Mouse (Mus musculus) forebrain, embryonic 15.5 days (tissue): Measurements from ENCODE around the gene Nipal3. TPM values are rescaled to one million over a fixed set of nuclear protein-coding genes. Genes with fewer than 3 reads are reported as not detected.

Experiments used
- ATAC-seq: fragments of 200-750 bp; cut with Nextera tagmentation; replicated peaks from 2 replicates; pipeline ENCODE4 v1.8.0; 2017; ENCODE audit warnings: mild to moderate bottlenecking, moderate TSS enrichment, moderate library complexity
- H3K27ac ChIP-seq: fragments of 300-500 bp; sonication (generic); replicated peaks from 2 replicates; pipeline ENCODE4 v1.5.1; 2015; ENCODE audit warnings: mild to moderate bottlenecking, inconsistent platforms
- H3K27me3 ChIP-seq: fragments of 300-500 bp; sonication (generic); 2 replicates; pipeline ENCODE4 v1.6.1; 2015; ENCODE audit warnings: inconsistent platforms
- H3K36me3 ChIP-seq: fragments of 300-500 bp; sonication (generic); 2 replicates; pipeline ENCODE4 v1.6.1; 2015; ENCODE audit warnings: mild to moderate bottlenecking, inconsistent platforms
- H3K4me1 ChIP-seq: fragments of 300-500 bp; sonication (generic); 2 replicates; pipeline ENCODE4 v1.6.1; 2015; ENCODE audit warnings: inconsistent platforms
- H3K4me2 ChIP-seq: fragments of 300-500 bp; sonication (generic); replicated peaks from 2 replicates; pipeline ENCODE4 v1.6.1; 2015; ENCODE audit warnings: mild to moderate bottlenecking, inconsistent platforms
- H3K4me3 ChIP-seq: fragments of 300-500 bp; sonication (generic); 2 replicates; pipeline ENCODE4 v1.5.1; 2015; ENCODE audit warnings: mild to moderate bottlenecking, inconsistent platforms
- H3K9ac ChIP-seq: fragments of 300-500 bp; sonication (generic); replicated peaks from 2 replicates; pipeline ENCODE4 v1.6.1; 2015; ENCODE audit warnings: mild to moderate bottlenecking, inconsistent platforms
- H3K9me3 ChIP-seq: fragments of 300-500 bp; sonication (generic); 2 replicates; pipeline ENCODE4 v1.6.1; 2016; ENCODE audit warnings: inconsistent platforms
- WGBS: fragments of 180-500 bp; shearing (Covaris S2); methylation state at CpG from one replicate; pipeline ENCODE4 v1.1.7; 2015; ENCODE audit warnings: mixed read lengths; 5-methylcytosine and 5-hydroxymethylcytosine counted together
- polyA plus RNA-seq: library from polyadenylated mRNA; unstranded; fragments of >200 nt; fragmentation: Nextera tagmentation; extraction: Ambion mirVana; gene quantifications from 2 replicates; pipeline ENCODE4 v1.2.1, GENCODE M21; 2015

Nipal3 gene
- 4.3 and 6.6 TPM in 2 replicates for polyA plus RNA-seq

DNA sequence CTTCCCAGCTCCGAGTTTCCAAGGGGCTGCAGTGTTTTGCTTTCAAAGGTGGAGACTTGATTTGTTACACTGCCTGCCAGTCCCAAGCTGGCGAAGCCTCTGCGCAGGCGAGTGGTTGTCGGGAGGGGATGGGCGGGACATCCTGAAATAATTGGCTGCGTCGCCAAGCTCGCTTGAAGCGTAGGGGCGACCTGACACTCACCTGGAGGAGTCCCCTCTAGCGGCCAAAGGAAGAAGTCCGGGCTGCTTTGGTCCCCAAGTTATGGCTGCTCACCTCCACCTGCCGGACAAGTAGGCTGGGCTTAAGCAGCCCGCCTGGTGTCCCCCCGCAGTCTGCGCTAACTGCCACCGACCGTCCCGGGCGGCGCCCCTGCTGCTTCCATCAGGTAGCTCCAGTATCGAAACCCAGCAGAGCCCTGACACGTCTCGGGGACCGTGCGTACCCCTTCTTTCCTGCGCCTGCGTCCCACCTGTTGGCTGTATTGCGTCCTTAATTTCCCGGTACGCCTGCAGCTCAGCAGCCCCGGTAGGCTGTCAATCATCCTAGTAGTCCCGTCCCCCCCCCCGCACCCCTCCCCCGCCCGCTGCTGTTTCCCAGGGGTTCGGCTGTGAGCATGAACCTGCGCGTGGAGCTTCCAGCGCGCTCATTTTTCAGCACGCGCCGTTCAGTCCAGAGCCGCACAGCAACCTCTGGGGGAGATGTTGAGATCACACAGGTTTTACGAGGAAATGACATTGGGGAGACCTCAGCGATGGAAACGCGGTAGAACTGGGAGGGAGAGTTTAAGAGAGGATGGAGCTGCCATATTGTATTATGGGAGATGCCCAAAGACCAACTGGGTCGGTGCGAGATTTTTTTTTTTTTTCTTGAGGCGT is at the start of gene Nipal3, which contains the start of gene Stpg1:
TSS of gene Nipal3 (minus strand) at position 518 of the 876 bp plus-strand sequence.
TSS of gene Stpg1 (plus strand) at position 270 of the 876 bp plus-strand sequence.
- H3K36me3 ChIP-seq, result 0 out of 2 replicates have a peak, but pooled peaks cover 1% of the 10 kb centered on the region

DNA sequence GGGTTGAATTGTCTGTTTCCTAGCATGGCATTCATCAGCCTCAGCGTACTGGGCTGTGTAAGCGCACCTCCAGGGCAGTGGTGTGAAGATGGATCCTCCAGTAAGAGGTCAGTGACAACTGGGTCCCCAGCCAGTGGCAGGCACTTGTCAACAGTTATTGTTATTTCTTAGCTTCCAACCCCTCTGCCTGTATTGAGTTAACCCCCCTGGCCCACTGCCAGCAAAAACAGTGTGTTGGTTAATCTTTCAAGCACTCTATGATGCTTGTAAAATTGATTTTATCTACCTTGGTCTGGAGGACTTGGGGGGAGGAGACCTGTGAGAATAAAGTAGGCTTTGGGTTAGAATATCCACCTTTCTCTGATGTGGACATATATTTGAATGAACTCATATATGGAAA is 49.4 kb upstream of the Nipal3 start:
- Histone ChIP-seq H3K36me3 (no peaks in the 10 kb centered on the region), H3K4me1 (peaks cover 17% of the 10 kb centered on the region), H3K27me3 (no peaks in the 10 kb centered on the region), H3K27ac (no peak overlapping the region), H3K9me3 (no peaks in the 10 kb centered on the region), H3K4me2 (no peak overlapping the region), H3K9ac (no peak overlapping the region), H3K4me3 (no peak overlapping the region)
- no peak for ATAC-seq
- 93% methylated on average over 2 of the region's 2 CpGs for WGBS

More for the DNA sequence above, at the start of gene Nipal3, which contains the start of gene Stpg1:
- peak within 1 kb of the TSS; percentile 98 for H3K4me2 ChIP-seq
- peaks cover 4% of the 10 kb centered on the region; the same call in 1 of the 2 replicates for H3K27me3 ChIP-seq
- H3K9ac ChIP-seq, result peak within 1 kb of the TSS; percentile 51
- ATAC-seq, result peak; percentile 97
- peak within 1 kb of the TSS; percentile 91 for H3K4me3 ChIP-seq
- 0% methylated on average over 53 of the region's 53 CpGs for WGBS
- peaks cover 17% of the 10 kb centered on the region for H3K4me1 ChIP-seq
- no peaks in the 10 kb centered on the region for H3K9me3 ChIP-seq
- peak within 1 kb of the TSS; percentile 58 for H3K27ac ChIP-seq

DNA sequence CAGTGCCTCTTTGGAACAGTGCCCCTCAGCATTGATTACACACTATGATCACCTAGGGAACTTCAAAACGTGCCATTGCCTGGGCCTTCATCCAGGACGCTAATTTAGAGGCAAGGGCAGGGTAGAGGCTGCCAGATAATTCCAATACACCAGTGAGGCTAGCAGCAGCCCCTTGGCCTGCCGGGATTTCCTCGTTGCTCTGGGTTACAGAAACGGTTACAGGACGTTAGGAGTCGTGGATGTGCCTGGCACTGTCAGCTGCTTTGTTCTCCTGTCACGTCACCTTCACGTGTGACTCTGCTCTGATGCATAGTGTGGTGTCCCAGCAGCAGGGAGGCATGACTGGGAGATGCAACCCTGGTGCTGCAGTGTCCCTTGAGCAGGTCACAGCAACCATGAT is 45.2 kb upstream of the Nipal3 start:
- no peaks in the 10 kb centered on the region for H3K27me3 ChIP-seq
- WGBS, result 48% methylated on average over 9 of the region's 9 CpGs
- H3K9me3 ChIP-seq, result no peaks in the 10 kb centered on the region
- H3K4me3 ChIP-seq, result no peak overlapping the region
- H3K9ac ChIP-seq, result no peak overlapping the region
- no peak overlapping the region for H3K27ac ChIP-seq
- peaks cover 7% of the 10 kb centered on the region for H3K4me1 ChIP-seq
- ATAC-seq, result no peak
- H3K36me3 ChIP-seq, result no peaks in the 10 kb centered on the region
- H3K4me2 ChIP-seq, result no peak overlapping the region

DNA sequence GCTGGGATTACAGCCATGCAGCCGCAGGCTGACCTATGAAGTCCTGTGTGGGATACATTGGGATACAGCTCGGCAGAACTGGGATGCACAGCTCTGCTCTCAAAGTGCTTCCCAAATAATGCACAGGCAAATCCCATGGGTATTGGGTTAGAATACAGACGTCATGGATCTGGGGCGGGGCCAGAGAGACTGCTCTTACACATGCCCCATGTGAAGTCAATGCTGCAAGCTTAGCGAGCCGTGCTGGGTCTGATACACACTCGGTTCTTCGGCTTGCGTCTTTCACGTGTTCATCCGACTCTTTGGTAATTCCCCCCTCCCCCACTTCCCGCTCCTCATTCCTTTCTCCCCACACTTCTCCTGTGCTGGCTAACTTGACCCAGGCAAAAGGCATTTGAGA is 44.2 kb upstream of the Nipal3 start:
- Histone ChIP-seq H3K27me3 (no peaks in the 10 kb centered on the region), H3K4me1 (peaks cover 5% of the 10 kb centered on the region; the same call in 1 of the 2 replicates), H3K4me2 (no peak overlapping the region), H3K36me3 (no peaks in the 10 kb centered on the region), H3K9ac (no peak overlapping the region), H3K9me3 (no peaks in the 10 kb centered on the region), H3K4me3 (no peak overlapping the region), H3K27ac (no peak overlapping the region)
- ATAC-seq, result no peak
- 79% methylated on average over 12 of the region's 12 CpGs for WGBS

DNA sequence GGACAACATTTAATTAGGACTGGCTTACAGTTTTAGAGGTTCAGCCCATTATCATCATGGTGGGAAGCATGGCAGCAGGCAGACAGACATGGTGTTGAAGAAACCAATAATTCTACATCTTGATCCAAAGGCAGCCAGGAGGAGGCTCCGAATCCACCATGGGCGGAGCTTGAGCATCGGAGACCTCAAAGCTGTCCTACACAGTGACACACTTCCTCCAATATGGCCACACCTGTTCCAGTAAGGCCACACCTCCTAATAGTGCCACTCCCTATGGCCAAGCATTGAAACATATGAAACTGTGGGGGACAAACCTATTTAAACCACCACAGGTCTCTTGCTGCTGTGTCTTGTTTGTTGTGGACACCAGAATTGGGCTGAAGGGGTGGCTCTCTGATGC is 40.2 kb upstream of the Nipal3 start:
- Histone ChIP-seq H3K36me3 (no peaks in the 10 kb centered on the region), H3K4me1 (peaks cover 3% of the 10 kb centered on the region; the same call in 1 of the 2 replicates), H3K27me3 (no peaks in the 10 kb centered on the region), H3K27ac (no peak overlapping the region), H3K4me3 (no peak overlapping the region), H3K9me3 (no peaks in the 10 kb centered on the region), H3K9ac (no peak overlapping the region), H3K4me2 (no peak overlapping the region)
- 96% methylated on average over 3 of the region's 3 CpGs for WGBS
- ATAC-seq, result no peak

DNA sequence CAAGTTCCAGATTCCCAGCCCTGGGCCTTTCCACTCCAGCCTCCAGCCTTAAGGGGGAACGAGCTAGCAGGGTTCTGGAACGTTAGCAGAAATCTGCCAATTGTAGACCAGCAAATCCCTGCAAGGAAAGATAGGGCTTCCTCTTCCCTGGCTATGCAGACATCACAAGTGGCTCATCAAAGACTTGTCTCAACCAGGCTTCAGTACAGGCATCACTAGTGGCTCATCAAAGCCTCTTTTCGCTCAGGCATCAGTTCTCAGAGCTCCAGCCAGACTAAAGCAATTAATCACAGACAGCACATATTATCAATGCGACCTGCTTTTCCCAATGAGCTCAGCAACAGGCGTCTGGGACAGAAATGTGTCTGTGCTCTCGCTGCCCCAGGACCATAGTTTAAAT is 38.2 kb upstream of the Nipal3 start:
- Histone ChIP-seq H3K4me3 (no peak overlapping the region), H3K27ac (no peak overlapping the region), H3K36me3 (no peaks in the 10 kb centered on the region), H3K27me3 (no peaks in the 10 kb centered on the region), H3K4me2 (no peak overlapping the region), H3K9me3 (no peaks in the 10 kb centered on the region), H3K4me1 (no peaks in the 10 kb centered on the region), H3K9ac (no peak overlapping the region)
- no peak for ATAC-seq
- 70% methylated on average over 6 of the region's 6 CpGs for WGBS

DNA sequence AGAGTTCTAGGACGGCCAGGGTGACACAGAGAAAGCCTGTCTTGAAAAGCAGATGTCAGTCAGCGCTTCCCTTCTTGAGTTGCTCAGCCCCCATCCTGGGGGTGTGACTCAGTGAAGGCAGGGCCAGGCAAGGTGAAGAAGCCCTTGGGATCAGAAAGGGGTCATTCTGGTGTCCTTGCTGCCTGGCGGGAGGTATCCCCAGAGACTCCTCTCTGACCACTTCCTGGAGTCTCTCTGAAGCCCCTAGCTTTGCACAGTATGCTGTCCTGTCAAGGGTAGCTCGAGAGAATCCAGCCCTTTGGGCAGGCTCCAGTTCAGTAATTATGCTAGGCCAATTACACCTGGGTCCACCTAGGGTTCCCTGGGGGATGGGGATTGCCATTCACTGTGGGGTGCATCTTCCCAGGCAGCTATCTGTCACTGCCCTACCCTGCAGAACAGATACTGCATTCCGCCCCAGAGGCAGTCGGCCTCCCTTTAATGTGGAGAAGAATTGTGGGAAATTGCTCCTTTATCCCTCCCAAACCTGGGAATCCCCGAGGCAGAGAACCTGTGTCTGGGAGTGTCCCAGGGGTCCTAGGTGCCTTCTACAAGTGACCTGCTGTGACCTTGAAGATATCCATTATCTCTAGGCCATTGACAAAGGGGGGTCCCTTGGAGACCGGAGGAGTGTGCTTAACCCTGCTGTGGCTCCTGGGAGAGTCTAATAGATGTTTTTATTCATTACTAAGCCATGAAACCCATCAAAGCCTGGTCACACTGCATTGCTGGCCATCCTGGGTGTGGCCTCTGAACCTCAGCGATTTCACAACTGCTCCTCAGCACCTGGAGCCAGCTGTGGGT is 37.2 kb upstream of the Nipal3 start:
- WGBS, result 62% methylated on average over 9 of the region's 9 CpGs
- H3K27ac ChIP-seq, result no peak overlapping the region
- H3K9me3 ChIP-seq, result no peaks in the 10 kb centered on the region
- H3K27me3 ChIP-seq, result no peaks in the 10 kb centered on the region
- no peaks in the 10 kb centered on the region for H3K4me1 ChIP-seq
- H3K4me2 ChIP-seq, result no peak overlapping the region
- ATAC-seq, result no peak
- no peak overlapping the region for H3K9ac ChIP-seq
- no peaks in the 10 kb centered on the region for H3K36me3 ChIP-seq
- H3K4me3 ChIP-seq, result no peak overlapping the region

DNA sequence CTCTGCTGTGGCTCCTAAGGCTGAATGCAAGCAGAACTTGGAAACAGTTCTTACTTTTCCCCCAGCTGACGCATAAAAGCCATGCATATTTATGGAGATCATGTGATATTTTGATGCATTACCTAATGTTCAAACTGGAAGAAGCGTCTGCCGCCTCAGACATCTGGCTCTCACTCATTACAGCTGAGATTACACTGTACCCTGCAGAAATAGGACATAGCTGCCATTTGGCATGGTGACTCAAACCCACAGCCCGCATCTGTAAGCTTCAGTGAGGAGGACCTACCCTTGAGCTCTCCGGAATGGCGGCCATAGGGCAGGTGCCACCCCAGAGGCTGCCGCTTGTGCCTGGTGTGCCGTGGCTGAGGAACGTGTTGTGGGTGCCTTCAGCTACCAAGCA is 36.4 kb upstream of the Nipal3 start:
- no peak overlapping the region for H3K27ac ChIP-seq
- no peak overlapping the region for H3K4me2 ChIP-seq
- H3K9me3 ChIP-seq, result no peaks in the 10 kb centered on the region
- no peak overlapping the region for H3K9ac ChIP-seq
- no peak overlapping the region for H3K4me3 ChIP-seq
- no peak; the same call in 1 of the 2 replicates for ATAC-seq
- H3K27me3 ChIP-seq, result no peaks in the 10 kb centered on the region
- H3K36me3 ChIP-seq, result no peaks in the 10 kb centered on the region
- WGBS, result 81% methylated on average over 9 of the region's 9 CpGs
- H3K4me1 ChIP-seq, result peaks cover 4% of the 10 kb centered on the region

DNA sequence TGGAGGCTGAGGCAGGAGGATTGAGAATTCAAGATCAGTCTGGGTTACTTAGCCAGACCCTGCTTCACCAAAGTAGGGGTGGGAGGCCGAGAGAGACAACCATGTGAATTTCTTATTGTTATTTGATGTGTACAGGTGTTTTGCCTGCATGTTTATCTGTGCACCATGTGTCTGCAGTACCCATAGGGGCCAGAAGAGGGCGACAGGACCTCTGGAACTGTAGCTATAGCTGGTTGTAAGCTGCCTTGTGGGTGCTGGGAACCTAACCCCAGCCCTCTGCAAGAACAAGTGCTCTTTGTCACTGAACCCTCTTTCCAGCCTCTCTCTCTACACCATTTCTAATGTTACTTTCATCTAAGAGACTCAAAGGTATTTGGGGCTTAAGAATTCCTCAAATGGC is 35.4 kb upstream of the Nipal3 start:
- H3K9me3 ChIP-seq, result no peaks in the 10 kb centered on the region
- no peak for ATAC-seq
- H3K4me2 ChIP-seq, result no peak overlapping the region
- H3K27ac ChIP-seq, result no peak overlapping the region
- H3K4me1 ChIP-seq, result peaks cover 8% of the 10 kb centered on the region
- H3K27me3 ChIP-seq, result 0 out of 2 replicates have a peak, but pooled peaks cover 4% of the 10 kb centered on the region
- 58% methylated on average over 2 of the region's 2 CpGs for WGBS
- H3K9ac ChIP-seq, result no peak overlapping the region
- no peak overlapping the region for H3K4me3 ChIP-seq
- H3K36me3 ChIP-seq, result no peaks in the 10 kb centered on the region

DNA sequence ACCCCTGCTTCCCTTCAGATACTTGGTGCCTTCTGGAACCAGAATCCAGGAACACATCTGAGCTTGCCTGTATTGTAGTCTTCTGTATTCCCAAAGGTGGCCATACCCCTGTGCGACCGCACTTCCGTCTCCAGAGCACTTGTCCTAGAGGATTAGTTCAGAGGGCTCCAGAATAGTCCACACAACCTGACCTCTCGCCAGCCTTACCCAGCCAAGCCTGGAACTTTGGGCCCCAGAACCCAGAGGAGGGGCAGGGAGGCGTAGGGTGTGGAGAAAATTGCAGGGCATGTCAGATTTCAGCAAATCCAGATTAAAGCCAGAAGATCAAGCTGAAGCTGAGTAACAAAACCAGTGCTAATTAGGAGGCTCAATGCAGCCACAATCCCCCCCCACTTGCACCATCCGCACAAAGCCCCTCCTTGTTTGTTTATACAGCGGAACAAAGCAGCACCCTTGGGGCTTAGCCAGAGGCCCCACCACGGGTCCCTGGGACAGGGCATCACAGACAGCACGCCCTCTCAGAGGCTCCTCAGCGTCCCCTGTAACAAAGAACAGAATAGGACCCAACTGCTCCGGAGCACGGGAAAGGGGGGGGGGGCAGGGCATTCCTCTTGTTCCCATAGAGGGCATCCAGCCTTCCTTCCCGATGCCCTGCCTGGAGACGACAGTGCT is 31.3 kb upstream of the Nipal3 start:
- Histone ChIP-seq H3K4me1 (peaks cover 19% of the 10 kb centered on the region), H3K9me3 (no peaks in the 10 kb centered on the region), H3K4me3 (no peak overlapping the region), H3K9ac (0 out of 2 replicates have a peak overlapping the region, but pooled peaks have one; percentile 24), H3K4me2 (peak overlapping the region; percentile 34), H3K36me3 (no peaks in the 10 kb centered on the region), H3K27ac (no peak overlapping the region), H3K27me3 (0 out of 2 replicates have a peak, but pooled peaks cover 4% of the 10 kb centered on the region)
- 5% methylated on average over 14 of the region's 14 CpGs for WGBS
- peak; percentile 41; the same call in 1 of the 2 replicates for ATAC-seq

DNA sequence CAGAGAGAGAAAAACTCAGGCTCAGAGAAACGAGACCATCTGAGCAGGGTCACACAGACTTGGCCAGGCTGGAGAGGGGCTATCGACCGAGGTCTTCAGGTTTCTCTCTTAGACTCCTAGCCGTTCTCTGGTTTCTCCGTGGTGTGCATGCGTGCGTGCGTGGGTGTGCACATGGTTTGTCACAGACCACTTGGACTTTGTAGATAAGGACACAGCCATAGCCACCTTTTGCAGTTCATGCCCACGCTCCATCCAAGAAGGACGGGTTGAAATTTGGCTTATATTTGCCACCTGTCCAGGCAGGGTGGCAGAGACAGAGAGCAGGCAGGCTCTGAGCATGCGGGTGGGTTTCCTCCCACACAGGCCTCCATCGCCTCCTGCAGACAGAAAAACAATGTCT is 30.2 kb upstream of the Nipal3 start:
- WGBS, result 56% methylated on average over 12 of the region's 12 CpGs
- no peak overlapping the region for H3K4me3 ChIP-seq
- no peaks in the 10 kb centered on the region for H3K36me3 ChIP-seq
- H3K27me3 ChIP-seq, result 0 out of 2 replicates have a peak, but pooled peaks cover 4% of the 10 kb centered on the region
- H3K4me1 ChIP-seq, result peaks cover 19% of the 10 kb centered on the region
- ATAC-seq, result no peak
- no peak overlapping the region for H3K27ac ChIP-seq
- H3K9ac ChIP-seq, result no peak overlapping the region
- no peak overlapping the region for H3K4me2 ChIP-seq
- no peaks in the 10 kb centered on the region for H3K9me3 ChIP-seq
